Mouse (Mus musculus) ES-E14 (cell line): ENCODE measurements around the gene Grin2b. TPM values are rescaled to one million over a fixed set of nuclear protein-coding genes. Genes with fewer than 3 reads are reported as not detected.

Experiments
- DNase-seq: peaks from one replicate; pipeline ENCODE4 v3.0.0-alpha.2; 2013; ENCODE audit warnings: low read depth, low spot score
- H3K27ac ChIP-seq: 2 replicates; pipeline ENCODE4 v1.5.1; 2012; ENCODE audit warnings: low read depth, mild to moderate bottlenecking, low read length, moderate library complexity, mixed read lengths; ENCODE audit not compliant: poor library complexity, insufficient read depth, severe bottlenecking
- H3K36me3 ChIP-seq: 2 replicates; pipeline ENCODE4 v1.6.1; 2012; ENCODE audit warnings: mild to moderate bottlenecking, low read length, moderate library complexity, mixed read lengths; ENCODE audit not compliant: control insufficient read depth, poor library complexity, insufficient read depth, severe bottlenecking
- H3K4me1 ChIP-seq, 2 experiments: fragments of 150-350 bp in 1 of 2; sonication (generic) in 1 of 2; 2 replicates each; pipeline ENCODE4 v1.6.1; 2012; ENCODE audit warnings: low read length in 2 of 2, mild to moderate bottlenecking in 1 of 2, mixed read lengths in 1 of 2; ENCODE audit not compliant: control insufficient read depth in 2 of 2, insufficient read depth in 2 of 2, poor library complexity in 1 of 2
- H3K4me3 ChIP-seq, 2 experiments: fragments of 150-350 bp in 1 of 2; sonication (generic) in 1 of 2; 2 replicates each; pipeline ENCODE4 v1.5.1; 2012; ENCODE audit warnings: low read length in 2 of 2, low read depth in 1 of 2, mild to moderate bottlenecking in 1 of 2, mixed read lengths in 1 of 2; ENCODE audit not compliant: insufficient read depth in 1 of 2, poor library complexity in 1 of 2, severe bottlenecking in 1 of 2
- H3K9ac ChIP-seq: 2 replicates; pipeline ENCODE4 v1.6.1; 2012; ENCODE audit warnings: low read depth, mild to moderate bottlenecking, low read length, mixed read lengths; ENCODE audit not compliant: poor library complexity, insufficient read depth, severe bottlenecking
- H3K9me3 ChIP-seq: fragments of 150-350 bp; sonication (generic); 2 replicates; pipeline ENCODE4 v1.6.1; 2012; ENCODE audit warnings: low read depth, mild to moderate bottlenecking, low read length; ENCODE audit not compliant: control insufficient read depth, insufficient read depth
- CHD2 ChIP-seq: IDR thresholded peaks from 2 replicates; pipeline ENCODE4 v1.6.1; 2014; ENCODE audit warnings: mild to moderate bottlenecking, low read depth, low read length, inconsistent platforms
- HCFC1 ChIP-seq: IDR thresholded peaks from 2 replicates; pipeline ENCODE4 v1.6.1; 2012; ENCODE audit warnings: low read length, inconsistent platforms, borderline replicate concordance; ENCODE audit not compliant: insufficient read depth
- MAFK ChIP-seq: IDR thresholded peaks from 2 replicates; pipeline ENCODE4 v1.6.1; 2014; ENCODE audit warnings: mild to moderate bottlenecking, low read depth, low read length, inconsistent platforms; ENCODE audit not compliant: insufficient read depth
- ZC3H11A ChIP-seq: IDR thresholded peaks from 2 replicates; pipeline ENCODE4 v1.6.1; 2012; ENCODE audit warnings: low read depth, mild to moderate bottlenecking, inconsistent platforms, low read length, borderline replicate concordance
- ZNF384 ChIP-seq: IDR thresholded peaks from 2 replicates; pipeline ENCODE4 v1.6.1; 2012; ENCODE audit warnings: low read depth, low read length, inconsistent platforms
- in situ Hi-C, 2 experiments: fragments of 600-800 bp; cut with MboI; formaldehyde crosslinking; loops; one replicate each; pipeline ENCODE4 v1.15.1; 2025; ENCODE audit warnings: low sequenced_read_pairs in 2 of 2, inconsistent platforms in 1 of 2; ENCODE audit not compliant: unreplicated experiment in 2 of 2
- total RNA-seq: library from RNA; depleted of rRNA; stranded (reverse); fragments of 300-350 nt; gene quantifications from 2 replicates; pipeline ENCODE4 v1.2.3, GENCODE M21; 2012

Gene Grin2b
- total RNA-seq, 1 experiment, result 1.2 TPM

- H3K36me3 ChIP-seq, result no peaks in the 10 kb centered on the region
- no peak for DNase-seq
- H3K27ac ChIP-seq, result no peak overlapping the region
- no peaks in the 10 kb centered on the region for H3K9me3 ChIP-seq
- in situ Hi-C loops, result no loop called here
- no peak overlapping the region for H3K9ac ChIP-seq
- TF ChIP-seq ZC3H11A (no peak), HCFC1 (no peak)
- H3K4me3 ChIP-seq, result no peak overlapping the region
- H3K4me1 ChIP-seq, result no peaks in the 10 kb centered on the region
These were observed 120.0 kb downstream of the Grin2b start for GRCm38 (mm10) chr6:136053346-136053745.

- H3K9ac ChIP-seq, result no peak overlapping the region
- no peaks in the 10 kb centered on the region for H3K9me3 ChIP-seq
- in situ Hi-C loops, result no loop called here
- H3K36me3 ChIP-seq, result no peaks in the 10 kb centered on the region
- H3K4me3 ChIP-seq, result no peak overlapping the region
- DNase-seq, result no peak
- H3K4me1 ChIP-seq, result no peaks in the 10 kb centered on the region
- TF ChIP-seq CHD2, result no peak
- no peak for TF ChIP-seq HCFC1
- TF ChIP-seq ZC3H11A, result no peak
- H3K27ac ChIP-seq, result no peak overlapping the region
These were observed 123.0 kb downstream of the Grin2b start for GRCm38 (mm10) chr6:136050346-136050745.

- H3K9me3 ChIP-seq, result no peaks in the 10 kb centered on the region
- no peak overlapping the region for H3K4me3 ChIP-seq
- in situ Hi-C loops, result no loop called here
- no peaks in the 10 kb centered on the region for H3K4me1 ChIP-seq
- no peak for DNase-seq
- no peak for TF ChIP-seq HCFC1
- TF ChIP-seq MAFK, result no peak
- TF ChIP-seq ZNF384, result no peak
- TF ChIP-seq CHD2, result no peak
- TF ChIP-seq ZC3H11A, result no peak
- no peak overlapping the region for H3K27ac ChIP-seq
- H3K9ac ChIP-seq, result no peak overlapping the region
- H3K36me3 ChIP-seq, result no peaks in the 10 kb centered on the region
These were observed 125.2 kb downstream of the Grin2b start for GRCm38 (mm10) chr6:136048084-136048483.

GRCm38 (mm10) chr6:136046091-136046490 is 127.2 kb downstream of the Grin2b start:
- no peak overlapping the region for H3K9ac ChIP-seq
- H3K4me1 ChIP-seq, result no peaks in the 10 kb centered on the region
- H3K36me3 ChIP-seq, result no peaks in the 10 kb centered on the region
- DNase-seq, result no peak
- TF ChIP-seq CHD2, result no peak
- TF ChIP-seq MAFK, result no peak
- no peak for TF ChIP-seq ZNF384
- TF ChIP-seq HCFC1, result no peak
- no peak for TF ChIP-seq ZC3H11A
- H3K27ac ChIP-seq, result no peak overlapping the region
- in situ Hi-C loops, result no loop called here
- H3K4me3 ChIP-seq, result no peak overlapping the region
- no peaks in the 10 kb centered on the region for H3K9me3 ChIP-seq

- TF ChIP-seq ZNF384 (no peak), MAFK (no peak), CHD2 (no peak), HCFC1 (no peak), ZC3H11A (no peak)
- Histone ChIP-seq H3K36me3 (no peaks in the 10 kb centered on the region), H3K4me1 (no peaks in the 10 kb centered on the region), H3K9me3 (no peaks in the 10 kb centered on the region), H3K27ac (no peak overlapping the region), H3K9ac (no peak overlapping the region), H3K4me3 (no peak overlapping the region)
- in situ Hi-C loops, result no loop called here
- no peak for DNase-seq
These were observed 128.8 kb downstream of the Grin2b start for GRCm38 (mm10) chr6:136044461-136044860.
